Mouse (Mus musculus): ENCODE measurements at regions not wholly inside any gene's neighbourhood (a gene's known extent, or its start where the extent isn't known, plus 50 kb on each side); places are given as distances from the start of the nearest gene placed in this dataset.

- intact Hi-C loops (cut with DNase I): no loop called here
- DNase-seq (ENCODE audit: low spot score in 2 of 2): no peak
Measured at GRCm38 (mm10) chr13:107621337-107621736, 422.9 kb upstream of the Smim15 start.

GRCm38 (mm10) chr13:107620887-107621286 is 423.4 kb upstream of the Smim15 start:
- intact Hi-C loops (cut with DNase I): no loop called here
- DNase-seq (ENCODE audit: low spot score in 2 of 2): no peak

GRCm38 (mm10) chr13:107620210-107620609 is 424.0 kb upstream of the Smim15 start:
- DNase-seq (ENCODE audit: low spot score in 2 of 2): no peak
- intact Hi-C loops (cut with DNase I): no loop called here

- intact Hi-C loops (cut with DNase I): no loop called here
- DNase-seq (ENCODE audit: low spot score in 2 of 2): no peak
Measured at GRCm38 (mm10) chr13:107619430-107619927, 424.8 kb upstream of the Smim15 start.

GRCm38 (mm10) chr13:107618796-107619429 is 425.3 kb upstream of the Smim15 start:
- DNase-seq (ENCODE audit: low spot score in 2 of 2): no peak
- intact Hi-C loops (cut with DNase I): no loop called here

- intact Hi-C loops (cut with DNase I): no loop called here
- DNase-seq (ENCODE audit: low spot score in 2 of 2): no peak
Measured at GRCm38 (mm10) chr13:107618369-107618771, 425.9 kb upstream of the Smim15 start.

GRCm38 (mm10) chr13:107617582-107617981 is 426.7 kb upstream of the Smim15 start:
- DNase-seq (ENCODE audit: low spot score in 2 of 2): no peak
- intact Hi-C loops (cut with DNase I): no loop called here

- DNase-seq (ENCODE audit: low spot score in 2 of 2): no peak
- intact Hi-C loops (cut with DNase I): no loop called here
Measured at GRCm38 (mm10) chr13:107616775-107617174, 427.5 kb upstream of the Smim15 start.

GRCm38 (mm10) chr13:107608996-107609503 is 435.2 kb upstream of the Smim15 start:
- no peak for DNase-seq (ENCODE audit: low spot score in 2 of 2)
- intact Hi-C loops (cut with DNase I): no loop called here

GRCm38 (mm10) chr13:107607294-107607693 is 437.0 kb upstream of the Smim15 start:
- intact Hi-C loops (cut with DNase I): no loop called here
- DNase-seq (ENCODE audit: low spot score in 2 of 2): no peak

GRCm38 (mm10) chr13:107602149-107602548 is 442.1 kb upstream of the Smim15 start:
- intact Hi-C loops (cut with DNase I): no loop called here
- no peak for DNase-seq (ENCODE audit: low spot score in 2 of 2)

- DNase-seq (ENCODE audit: low spot score in 2 of 2): no peak
- intact Hi-C loops (cut with DNase I): no loop called here
Measured at GRCm38 (mm10) chr13:107601132-107601439, 443.2 kb upstream of the Smim15 start.

GRCm38 (mm10) chr13:107600331-107601131 is 443.7 kb upstream of the Smim15 start:
- DNase-seq (ENCODE audit: low spot score in 2 of 2): peak in 1 of 2 experiments; percentile 15
- intact Hi-C loops (cut with DNase I): no loop called here

- intact Hi-C loops (cut with DNase I): no loop called here
Measured at GRCm38 (mm10) chr13:107599094-107599644, 445.1 kb upstream of the Smim15 start.

GRCm38 (mm10) chr13:107598391-107598790 is 445.9 kb upstream of the Smim15 start:
- intact Hi-C loops (cut with DNase I): no loop called here

More at GRCm38 (mm10) chr13:107599094-107599644, 445.1 kb upstream of the Smim15 start:
- no peak for DNase-seq (ENCODE audit: low spot score in 2 of 2)

GRCm38 (mm10) chr13:107597217-107597616 is 447.0 kb upstream of the Smim15 start:
- no peak for DNase-seq (ENCODE audit: low spot score in 2 of 2)
- intact Hi-C loops (cut with DNase I): no loop called here

More at GRCm38 (mm10) chr13:107598391-107598790, 445.9 kb upstream of the Smim15 start:
- no peak for DNase-seq (ENCODE audit: low spot score in 2 of 2)

- no peak for DNase-seq (ENCODE audit: low spot score in 2 of 2)
- intact Hi-C loops (cut with DNase I): no loop called here
Measured at GRCm38 (mm10) chr13:107596183-107596582, 448.1 kb upstream of the Smim15 start.

- DNase-seq (ENCODE audit: low spot score in 2 of 2): no peak
- intact Hi-C loops (cut with DNase I): no loop called here
Measured at GRCm38 (mm10) chr13:107588399-107589002, 455.7 kb upstream of the Smim15 start.

- intact Hi-C loops (cut with DNase I): no loop called here
- no peak for DNase-seq (ENCODE audit: low spot score in 2 of 2)
Measured at GRCm38 (mm10) chr13:107587678-107588077, 456.6 kb upstream of the Smim15 start.

GRCm38 (mm10) chr13:107585936-107586335 is 458.3 kb upstream of the Smim15 start:
- intact Hi-C loops (cut with DNase I): no loop called here
- no peak for DNase-seq (ENCODE audit: low spot score in 2 of 2)

Data from left cerebral cortex, postnatal 36 days (tissue).